Mouse (Mus musculus) CH12.LX (cell line): Measurements from ENCODE around the gene Sh2d5. TPM values are rescaled to one million over a fixed set of nuclear protein-coding genes. Genes with fewer than 3 reads are reported as not detected.

Source experiments
- DNase-seq: peaks from one replicate; pipeline ENCODE4 v3.0.0-alpha.2; 2013; ENCODE audit errors: extremely low read depth
- H3K27ac ChIP-seq: 2 replicates; pipeline ENCODE4 v1.5.1; 2012; ENCODE audit warnings: low read depth, mild to moderate bottlenecking, control low read depth, moderate library complexity; ENCODE audit not compliant: insufficient read depth
- H3K27me3 ChIP-seq: replicated peaks from 2 replicates; pipeline ENCODE3; 2012; ENCODE audit warnings: inconsistent platforms
- H3K36me3 ChIP-seq, 2 experiments: replicated peaks in 1 of 2; 2 replicates each; pipeline versions ENCODE3 to v1.6.1; 2012; ENCODE audit warnings: inconsistent platforms in 1 of 2, low read length in 1 of 2, mild to moderate bottlenecking in 1 of 2, mixed read lengths in 1 of 2, moderate library complexity in 1 of 2; ENCODE audit not compliant: control insufficient read depth in 1 of 2, insufficient read depth in 1 of 2
- H3K4me1 ChIP-seq, 2 experiments: 2 replicates each; pipeline ENCODE4 v1.6.1; 2012; ENCODE audit warnings: inconsistent platforms in 1 of 2, moderate library complexity in 1 of 2; ENCODE audit not compliant: insufficient read depth in 2 of 2, control insufficient read depth in 1 of 2
- H3K4me2 ChIP-seq: 2 replicates; pipeline ENCODE4 v1.6.1; 2012; ENCODE audit warnings: low read depth, mild to moderate bottlenecking, control low read depth; ENCODE audit not compliant: poor library complexity, insufficient read depth, severe bottlenecking
- H3K4me3 ChIP-seq, 3 experiments: fragments of 150-350 bp in 1 of 3; sonication (generic) in 1 of 3; replicated peaks in 1 of 3; 2 replicates each; pipeline versions ENCODE3 to v1.5.1; 2011 to 2012; ENCODE audit warnings: low read depth in 2 of 3, low read length in 2 of 3, mild to moderate bottlenecking in 2 of 3, moderate library complexity in 2 of 3, control low read depth in 1 of 3, improper control_type of control experiment in 1 of 3, inconsistent platforms in 1 of 3, mixed read lengths in 1 of 3; ENCODE audit not compliant: poor library complexity in 1 of 3
- H3K79me2 ChIP-seq: replicated peaks from 2 replicates; pipeline ENCODE4 v1.6.1; 2012; ENCODE audit warnings: mild to moderate bottlenecking, moderate library complexity; ENCODE audit not compliant: control insufficient read depth, poor library complexity, insufficient read depth, severe bottlenecking; ENCODE audit errors: extremely low read depth
- H3K9ac ChIP-seq: 2 replicates; pipeline ENCODE4 v1.6.1; 2012; ENCODE audit warnings: low read depth, mild to moderate bottlenecking, control low read depth, moderate library complexity; ENCODE audit not compliant: insufficient read depth
- H3K9me3 ChIP-seq: replicated peaks from 2 replicates; pipeline ENCODE3; 2012; ENCODE audit warnings: low read length, inconsistent platforms, mixed read lengths
- BHLHE40 ChIP-seq: IDR thresholded peaks from 2 replicates; pipeline ENCODE4 v1.6.1; 2011; ENCODE audit warnings: mild to moderate bottlenecking, low read depth, low read length, improper control_type of control experiment
- CTCF ChIP-seq, 2 experiments: IDR thresholded peaks in 1 of 2; conservative IDR thresholded peaks in 1 of 2; 2 replicates each; pipeline ENCODE4 v1.5.1; 2011 to 2012; ENCODE audit warnings: low read depth in 2 of 2, low read length in 2 of 2, improper control_type of control experiment in 1 of 2, inconsistent platforms in 1 of 2, mild to moderate bottlenecking in 1 of 2, moderate library complexity in 1 of 2
- E2F4 ChIP-seq: IDR thresholded peaks from 2 replicates; pipeline ENCODE4 v1.6.1; 2011; ENCODE audit warnings: low read depth, low read length, improper control_type of control experiment; ENCODE audit not compliant: insufficient replicate concordance
- EP300 ChIP-seq: IDR thresholded peaks from 2 replicates; pipeline ENCODE4 v1.6.1; 2011; ENCODE audit warnings: low read length, improper control_type of control experiment
- ETS1 ChIP-seq: conservative IDR thresholded peaks from 2 replicates; pipeline ENCODE4 v1.6.1; 2012; ENCODE audit warnings: low read depth, mild to moderate bottlenecking, inconsistent platforms, low read length, improper control_type of control experiment, moderate library complexity
- HCFC1 ChIP-seq: IDR thresholded peaks from 2 replicates; pipeline ENCODE4 v1.6.1; 2012; ENCODE audit warnings: low read depth, mild to moderate bottlenecking, inconsistent platforms, low read length, improper control_type of control experiment
- IRF4 ChIP-seq: IDR thresholded peaks from 2 replicates; pipeline ENCODE4 v1.6.1; 2014; ENCODE audit warnings: low read depth, mild to moderate bottlenecking, inconsistent platforms, low read length, improper control_type of control experiment
- JUN ChIP-seq: IDR thresholded peaks from 2 replicates; pipeline ENCODE4 v1.6.1; 2011; ENCODE audit warnings: low read depth, mild to moderate bottlenecking, low read length, improper control_type of control experiment, moderate library complexity; ENCODE audit not compliant: insufficient read depth
- MAFK ChIP-seq: IDR thresholded peaks from 2 replicates; pipeline ENCODE4 v1.6.1; 2011; ENCODE audit warnings: low read length, improper control_type of control experiment; ENCODE audit not compliant: insufficient replicate concordance
- MAX ChIP-seq: IDR thresholded peaks from 2 replicates; pipeline ENCODE4 v1.6.1; 2011; ENCODE audit warnings: low read length, improper control_type of control experiment
- MAZ ChIP-seq: IDR thresholded peaks from 2 replicates; pipeline ENCODE4 v1.6.1; 2012; ENCODE audit warnings: low read depth, mild to moderate bottlenecking, inconsistent platforms, low read length, improper control_type of control experiment, moderate library complexity
- MEF2A ChIP-seq: IDR thresholded peaks from 2 replicates; pipeline ENCODE4 v1.6.1; 2014; ENCODE audit warnings: low read depth, mild to moderate bottlenecking, inconsistent platforms, low read length, improper control_type of control experiment, borderline replicate concordance
- NELFE ChIP-seq: IDR thresholded peaks from 2 replicates; pipeline ENCODE4 v1.6.1; 2011; ENCODE audit warnings: low read depth, low read length, improper control_type of control experiment
- NRF1 ChIP-seq: IDR thresholded peaks from 2 replicates; pipeline ENCODE4 v1.6.1; 2014; ENCODE audit warnings: low read depth, mild to moderate bottlenecking, inconsistent platforms, low read length, improper control_type of control experiment, moderate library complexity
- PAX5 ChIP-seq: IDR thresholded peaks from 2 replicates; pipeline ENCODE4 v1.6.1; 2012; ENCODE audit warnings: low read length, inconsistent platforms, mixed read lengths
- POLR2A ChIP-seq: IDR thresholded peaks from 2 replicates; pipeline ENCODE4 v1.6.1; 2011; ENCODE audit warnings: low read depth, mild to moderate bottlenecking, improper control_type of control experiment, low read length
- POLR2AphosphoS2 ChIP-seq: IDR thresholded peaks from 2 replicates; pipeline ENCODE4 v1.6.1; 2011; ENCODE audit warnings: low read depth, low read length, improper control_type of control experiment
- RAD21 ChIP-seq: IDR thresholded peaks from 2 replicates; pipeline ENCODE4 v1.6.1; 2011; ENCODE audit warnings: low read depth, mild to moderate bottlenecking, low read length, improper control_type of control experiment, moderate library complexity
- RCOR1 ChIP-seq: conservative IDR thresholded peaks from 2 replicates; pipeline ENCODE4 v1.6.1; 2012; ENCODE audit warnings: low read depth, mild to moderate bottlenecking, inconsistent platforms, low read length, improper control_type of control experiment
- SMC3 ChIP-seq: IDR thresholded peaks from 2 replicates; pipeline ENCODE4 v1.6.1; 2011; ENCODE audit warnings: low read depth, low read length, improper control_type of control experiment
- TCF12 ChIP-seq: IDR thresholded peaks from 2 replicates; pipeline ENCODE4 v1.6.1; 2014; ENCODE audit warnings: low read depth, mild to moderate bottlenecking, inconsistent platforms, low read length, improper control_type of control experiment
- UBTF ChIP-seq: IDR thresholded peaks from 2 replicates; pipeline ENCODE4 v1.6.1; 2012; ENCODE audit warnings: low read depth, mild to moderate bottlenecking, inconsistent platforms, low read length, improper control_type of control experiment, moderate library complexity
- USF1 ChIP-seq: IDR thresholded peaks from 2 replicates; pipeline ENCODE4 v1.6.1; 2014; ENCODE audit warnings: low read depth, mild to moderate bottlenecking, inconsistent platforms, low read length, improper control_type of control experiment
- ZC3H11A ChIP-seq: IDR thresholded peaks from 2 replicates; pipeline ENCODE4 v1.6.1; 2012; ENCODE audit warnings: low read depth, mild to moderate bottlenecking, inconsistent platforms, low read length, improper control_type of control experiment
- ZKSCAN1 ChIP-seq: IDR thresholded peaks from 2 replicates; pipeline ENCODE4 v1.6.1; 2012; ENCODE audit warnings: low read depth, inconsistent platforms, low read length, improper control_type of control experiment, borderline replicate concordance
- ZNF384 ChIP-seq: IDR thresholded peaks from 2 replicates; pipeline ENCODE4 v1.6.1; 2012; ENCODE audit warnings: low read depth, low read length, improper control_type of control experiment, inconsistent platforms
- dilution Hi-C: fragments of 300-500 bp; cut with MboI; formaldehyde crosslinking; loops from 2 replicates; pipeline ENCODE4 v1.14.3; 2020; ENCODE audit warnings: low sequenced_read_pairs; ENCODE audit not compliant: extremely low pct_unique_long_range_greater_than_20kb, extremely low pct_ligation_motif_present
- in situ Hi-C: fragments of 300-500 bp; cut with MboI; formaldehyde crosslinking; loops from 3 replicates; pipeline ENCODE4 v1.14.3; 2019; ENCODE audit warnings: low sequenced_read_pairs, low pct_ligation_motif_present, low pct_unique_long_range_greater_than_20kb, mixed read lengths
- polyA plus RNA-seq: library from polyadenylated mRNA; unstranded; fragments of >175 nt; gene quantifications from 2 replicates; pipeline ENCODE4 v1.2.1, GENCODE M21; 2012; ENCODE audit warnings: low read depth; ENCODE audit not compliant: insufficient read length
- total RNA-seq, 2 experiments: library from RNA; depleted of rRNA; stranded (reverse); fragments of 300-350 nt in 1 of 2; fragments of >200 nt in 1 of 2; gene quantifications; 2 replicates each; pipeline ENCODE4 v1.2.3; 2012 to 2014

Sh2d5 gene
- total and polyA plus RNA-seq, 3 experiments = 0.24 to 0.68 (median 0.57) TPM

- TF ChIP-seq SMC3 = no peak
- peak; percentile 73 for TF ChIP-seq MEF2A
- TF ChIP-seq RCOR1 = peak; percentile 36; the same call in 1 of the 2 replicates
- peak; percentile 93 for TF ChIP-seq MAX
- no peak for TF ChIP-seq MAFK
- TF ChIP-seq UBTF = peak; percentile 70
- peak; percentile 75 for TF ChIP-seq NELFE
- no peak for TF ChIP-seq JUN
- TF ChIP-seq IRF4 = peak; percentile 76; the same call in 1 of the 2 replicates
- TF ChIP-seq CTCF (conservative IDR thresholded peaks at IDR 0.05 in 1 of 2, IDR thresholded peaks at IDR 0.05 in 1 of 2; ENCODE audit: low read depth in 2 of 2, low read length in 2 of 2) = no peak
- TF ChIP-seq MAZ = peak; percentile 87
- TF ChIP-seq POLR2AphosphoS2 = peak; percentile 63; the same call in 1 of the 2 replicates
- no peak for TF ChIP-seq ZKSCAN1
- TF ChIP-seq, all 38 proteins: peak for 21
These were observed 54.3 kb downstream of the Sh2d5 start, which contains the start of gene Ddost (continued) for GRCm38 (mm10) chr4:138304340-138305104.

- Histone ChIP-seq H3K4me1 (peaks cover 4 to 35% of the 10 kb centered on the region in 2 experiments), H3K27me3 (no peaks in the 10 kb centered on the region), H3K9ac (no peak overlapping the region), H3K4me3 (no peak overlapping the region), H3K79me2 (peaks cover 21% of the 10 kb centered on the region), H3K9me3 (no peaks in the 10 kb centered on the region), H3K36me3 (peaks cover 43 to 60% of the 10 kb centered on the region in 2 experiments), H3K4me2 (no peak overlapping the region), H3K27ac (no peak overlapping the region)
- DNase-seq = no peak
- TF ChIP-seq NRF1 (no peak), UBTF (no peak), POLR2A (no peak), RAD21 (no peak), ZNF384 (no peak), RCOR1 (no peak), SMC3 (no peak), PAX5 (no peak), USF1 (no peak), E2F4 (no peak), EP300 (no peak), TCF12 (no peak), HCFC1 (no peak), IRF4 (no peak), BHLHE40 (no peak), ZC3H11A (no peak), ETS1 (no peak)
- in situ Hi-C loops (loop anchor here (25.0 kb wide), 1 partner anchor 345 kb away; no protein-coding TSS in a partner anchor), dilution Hi-C loops (no loop called here)
These were observed 56.8 kb downstream of the Sh2d5 start for GRCm38 (mm10) chr4:138307025-138307424.
